Mouse (Mus musculus) mesoderm, embryonic 11.5 days (tissue): ENCODE measurements at regions not wholly inside any gene's neighbourhood (a gene's known extent, or its start where the extent isn't known, plus 50 kb on each side); places are given as distances from the start of the nearest gene placed in this dataset.
"Not testable (repeated sequence)": the region's sequence is repeated elsewhere in the genome, so short reads cannot be mapped to it uniquely, and the experiment has no call there.

Source experiments
- DNase-seq: peaks from one replicate; pipeline ENCODE4 v3.0.0-alpha.2; 2012; ENCODE audit warnings: low read depth, low spot score

DNA sequence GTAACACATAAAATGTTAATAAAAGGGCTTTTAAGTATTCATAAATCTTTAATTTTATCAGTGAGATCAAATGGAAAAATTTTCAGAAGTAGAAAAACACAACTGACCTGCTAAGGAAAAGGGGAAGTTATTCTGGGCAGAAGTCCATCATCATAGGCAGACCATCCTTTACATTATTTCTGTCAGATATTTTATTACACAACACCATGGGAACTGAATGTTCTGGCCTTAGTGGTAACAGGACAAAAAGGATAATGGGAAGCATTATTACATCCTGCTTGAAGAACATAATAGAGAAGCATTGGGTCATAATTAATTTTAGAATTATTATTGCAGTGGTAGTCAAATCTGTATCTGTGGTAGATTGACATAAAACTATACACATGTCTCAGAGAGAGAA lies 603.5 kb upstream of the Gje1 start:
- no peak for DNase-seq

DNA sequence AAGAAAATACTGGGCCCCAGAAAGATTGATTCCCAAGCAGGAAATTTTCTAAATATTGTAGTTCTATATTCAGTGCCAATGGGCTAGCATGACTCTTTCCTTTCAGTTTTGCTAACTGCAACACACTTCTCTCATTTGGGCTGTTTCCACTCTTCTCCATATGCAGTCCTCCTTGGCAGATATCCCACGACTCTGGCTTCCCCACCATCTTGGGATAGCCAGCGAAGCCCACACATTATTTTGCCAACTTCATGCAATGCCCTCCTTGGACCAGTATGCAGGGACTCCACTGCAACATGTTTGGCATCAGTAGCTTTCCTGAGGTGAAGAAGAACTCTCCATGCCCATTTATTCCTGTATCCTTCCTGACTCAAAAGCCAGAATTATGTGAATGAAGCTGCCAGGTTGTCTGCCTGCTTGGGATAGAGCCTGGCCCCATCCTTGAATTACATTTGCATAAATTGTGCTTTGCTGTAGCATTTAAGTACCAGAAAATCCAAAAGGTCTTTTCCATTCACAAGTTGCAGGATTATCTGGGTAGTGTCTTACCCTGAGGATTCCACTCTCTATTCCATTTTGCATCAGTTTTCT lies 599.1 kb upstream of the Gje1 start:
- no peak for DNase-seq

DNA sequence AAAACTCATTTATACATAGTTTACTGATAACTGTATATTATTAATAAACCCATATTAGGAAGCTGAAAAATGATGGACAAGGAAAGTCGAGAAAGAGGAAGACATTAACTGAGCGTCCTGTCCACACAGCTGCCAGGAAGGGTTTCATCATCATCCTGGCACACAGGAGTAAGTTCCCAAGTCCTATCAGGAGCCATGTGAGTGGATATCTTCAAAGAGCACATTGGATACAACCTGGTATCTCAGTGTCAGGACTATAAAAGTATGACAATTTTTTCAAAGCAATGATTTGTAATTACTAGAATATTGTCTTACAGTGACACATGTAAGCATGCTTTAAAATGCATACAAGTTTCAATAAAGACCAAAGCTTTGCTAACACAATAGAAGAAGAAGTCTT lies 592.6 kb upstream of the Gje1 start:
- DNase-seq: no peak

- DNase-seq: no peak
Observed at GRCm38 (mm10) chr10:15305811-15306473, 587.9 kb upstream of the Gje1 start.

DNA sequence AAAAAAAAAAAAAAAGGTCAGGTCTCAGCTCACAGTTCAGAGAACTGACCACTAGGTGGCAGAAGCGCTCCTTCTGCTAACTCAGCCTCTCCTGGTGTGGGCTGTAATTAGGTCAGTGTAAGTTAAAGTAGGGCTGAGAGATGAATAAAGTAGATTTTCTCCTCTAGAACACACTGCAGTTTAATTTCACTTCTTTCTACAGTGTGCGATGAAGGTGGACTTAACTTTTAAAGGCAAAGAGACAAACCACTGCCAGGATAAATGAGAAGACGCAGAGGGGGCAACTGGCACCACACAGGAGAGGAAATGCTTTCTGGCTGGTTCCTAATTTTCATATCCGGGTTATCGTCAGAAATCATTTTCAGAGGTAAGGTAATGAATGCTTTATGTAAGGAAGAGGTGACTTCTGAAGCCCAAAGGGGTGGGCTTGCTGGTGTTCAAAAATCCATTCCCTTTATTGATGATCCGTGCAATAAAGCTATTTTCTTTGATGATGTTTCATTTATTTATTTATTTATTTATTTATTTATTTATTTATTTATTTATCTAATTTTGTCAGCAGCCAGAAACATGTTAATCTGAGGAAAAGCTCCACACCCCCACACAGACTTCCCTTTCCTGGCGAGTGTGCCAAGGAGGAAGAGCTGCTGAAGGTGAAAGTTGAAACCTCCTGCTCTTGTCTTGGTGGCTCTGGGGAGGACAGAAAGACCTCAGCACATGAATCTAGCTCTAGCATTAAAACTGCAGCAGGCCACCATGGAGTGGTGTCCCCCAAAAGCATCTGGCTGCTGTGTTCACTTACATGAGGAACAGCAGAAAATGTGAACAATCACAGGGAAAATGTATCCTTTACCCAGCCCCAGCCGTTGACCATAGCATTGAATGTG lies 582.4 kb upstream of the Gje1 start:
- peak; percentile 88 for DNase-seq

DNA sequence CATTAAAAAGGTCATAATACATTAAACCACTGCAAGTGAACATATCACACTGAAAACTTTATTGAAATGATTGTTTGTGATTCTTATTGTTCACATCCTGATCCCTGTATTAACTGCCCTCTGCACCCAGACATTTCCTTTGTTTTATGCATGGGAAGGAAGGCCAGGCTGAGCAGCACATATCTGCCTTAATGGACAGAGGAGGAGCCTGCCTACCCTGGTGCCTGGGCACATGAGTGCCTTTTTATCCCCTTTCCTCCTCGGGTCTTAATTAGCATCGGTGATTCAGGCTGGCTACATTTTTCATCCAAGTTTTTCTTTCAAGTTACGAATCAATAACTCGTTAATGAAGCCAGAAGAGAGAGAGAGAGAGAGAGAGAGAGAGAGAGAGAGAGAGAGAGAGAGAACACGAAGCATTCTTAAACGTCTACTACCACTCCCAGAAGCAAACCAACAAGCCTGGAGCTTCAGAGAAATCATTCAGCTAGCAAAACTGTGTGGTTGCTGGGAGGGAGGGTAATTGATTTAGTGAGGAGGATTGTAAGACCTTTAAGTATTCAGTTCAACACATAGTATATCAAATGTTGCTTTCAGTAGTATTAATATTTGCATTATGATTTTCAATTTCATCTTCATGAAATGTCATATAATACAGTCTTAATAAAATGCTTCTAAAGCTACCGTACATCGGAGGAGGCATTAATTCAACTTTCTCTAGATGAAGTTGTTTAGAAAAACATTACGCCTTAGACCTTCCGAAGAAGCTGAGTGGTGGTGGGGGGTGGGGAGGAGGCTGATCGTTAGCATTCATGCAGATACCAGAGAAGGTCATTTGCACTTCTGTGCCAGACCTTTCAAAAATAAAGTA lies 581.6 kb upstream of the Gje1 start:
- DNase-seq: no peak

DNA sequence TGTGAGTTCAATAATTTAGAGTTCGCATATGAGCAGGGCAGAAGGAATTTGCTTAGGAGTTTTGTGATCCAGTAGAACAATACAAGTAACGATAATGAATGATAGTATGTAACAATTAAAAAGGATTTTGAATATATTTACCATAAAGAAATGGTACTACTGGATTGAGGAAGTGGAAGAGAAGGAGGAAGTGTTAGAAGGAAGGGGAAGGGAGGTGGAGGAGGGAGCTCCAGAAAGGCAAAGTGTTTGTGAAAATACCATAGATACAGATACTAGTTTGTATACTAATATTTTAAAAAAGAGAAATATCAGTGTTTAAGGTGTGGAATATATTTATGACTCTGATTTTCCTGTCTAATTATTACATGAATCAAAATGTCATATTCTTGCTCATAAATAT lies 579.2 kb upstream of the Gje1 start:
- DNase-seq: no peak

DNA sequence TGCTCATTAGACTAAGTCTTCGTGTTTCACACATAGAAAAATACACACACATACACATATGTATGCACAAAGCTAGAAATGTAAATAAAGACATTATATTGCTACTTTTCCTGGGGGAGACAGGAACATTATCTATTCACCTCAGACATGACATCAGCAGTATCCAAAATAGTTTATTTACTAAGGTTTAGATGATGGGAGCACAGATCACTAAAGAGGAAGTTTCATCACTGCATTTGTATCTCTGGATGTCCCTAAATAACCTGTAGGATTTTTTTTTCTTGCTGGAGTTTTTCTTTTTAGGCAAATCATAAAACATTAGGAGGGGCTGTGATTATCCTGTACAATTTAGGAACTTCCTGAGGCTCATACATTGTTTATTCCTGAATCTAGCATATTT lies 576.1 kb upstream of the Gje1 start:
- no peak for DNase-seq

DNA sequence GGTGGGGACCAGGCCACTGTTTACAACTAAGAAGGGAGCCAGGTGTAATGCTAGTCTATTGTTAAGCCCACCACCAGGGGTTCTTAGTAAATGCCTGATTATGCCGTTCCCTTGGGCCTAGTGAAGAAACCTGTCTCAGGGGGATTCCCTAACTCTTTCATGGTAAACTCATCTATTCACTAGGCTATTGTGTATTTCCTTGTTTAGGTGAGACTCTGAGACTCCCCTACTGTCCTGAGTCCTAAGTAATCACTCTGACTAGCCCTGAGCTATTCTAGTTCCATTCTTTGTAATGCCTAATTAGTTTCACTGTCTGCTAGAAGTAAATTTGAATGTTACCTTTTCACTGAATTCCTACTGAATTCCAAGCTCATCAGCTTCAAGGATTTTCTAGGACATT lies 545.3 kb upstream of the Gje1 start:
- not testable (repeated sequence) for DNase-seq

DNA sequence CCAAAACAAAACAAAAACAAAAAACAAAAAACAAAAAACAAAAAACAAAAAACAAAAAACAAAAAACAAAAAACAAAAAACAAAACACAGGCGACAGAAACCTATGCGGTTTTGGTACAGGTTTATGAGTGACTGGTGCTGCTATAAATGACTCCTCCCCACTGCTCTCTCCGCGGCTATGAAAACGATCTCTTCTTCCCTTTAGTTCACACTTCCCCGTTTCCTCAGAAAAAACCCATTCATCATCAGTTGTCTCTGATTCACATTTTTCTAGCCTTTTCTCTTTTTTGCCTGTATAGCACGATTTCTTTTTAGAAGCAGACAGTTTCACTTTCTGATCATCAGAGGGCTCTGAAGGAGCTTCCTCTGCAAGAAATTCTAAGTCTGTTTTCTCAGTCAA lies 544.3 kb upstream of the Gje1 start:
- DNase-seq: not testable (repeated sequence)

GRCm38 (mm10) chr10:15249402-15250086 lies 531.5 kb upstream of the Gje1 start:
- DNase-seq: no peak

DNA sequence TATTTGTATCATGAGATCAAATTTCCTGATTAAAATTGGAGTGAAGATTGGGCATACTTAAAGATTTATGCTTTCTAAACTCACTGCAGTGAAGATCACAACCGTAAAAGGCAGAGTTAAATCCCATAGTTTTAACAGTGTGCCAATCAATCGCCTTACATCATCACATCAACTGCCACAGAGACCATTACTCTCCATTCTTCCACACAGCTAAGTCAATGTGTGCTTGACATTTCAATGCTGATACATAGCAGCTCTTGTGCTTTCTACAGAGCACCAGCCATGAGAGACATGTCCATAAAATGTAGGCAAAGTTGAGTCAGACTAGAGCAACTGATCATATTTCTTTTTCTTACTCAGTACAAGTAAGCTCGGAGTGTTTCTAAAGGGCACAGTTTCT lies 530.9 kb upstream of the Gje1 start:
- DNase-seq: no peak

GRCm38 (mm10) chr10:15244376-15245262 lies 526.6 kb upstream of the Gje1 start:
- no peak for DNase-seq

- DNase-seq: no peak
Observed at GRCm38 (mm10) chr10:15243460-15243859, 525.4 kb upstream of the Gje1 start.

- DNase-seq: no peak
Observed at GRCm38 (mm10) chr10:15218883-15219282, 500.9 kb upstream of the Gje1 start.

GRCm38 (mm10) chr10:15179585-15179984 lies 461.6 kb upstream of the Gje1 start:
- no peak for DNase-seq

GRCm38 (mm10) chr10:15174421-15174820 lies 456.4 kb upstream of the Gje1 start:
- DNase-seq: no peak

DNA sequence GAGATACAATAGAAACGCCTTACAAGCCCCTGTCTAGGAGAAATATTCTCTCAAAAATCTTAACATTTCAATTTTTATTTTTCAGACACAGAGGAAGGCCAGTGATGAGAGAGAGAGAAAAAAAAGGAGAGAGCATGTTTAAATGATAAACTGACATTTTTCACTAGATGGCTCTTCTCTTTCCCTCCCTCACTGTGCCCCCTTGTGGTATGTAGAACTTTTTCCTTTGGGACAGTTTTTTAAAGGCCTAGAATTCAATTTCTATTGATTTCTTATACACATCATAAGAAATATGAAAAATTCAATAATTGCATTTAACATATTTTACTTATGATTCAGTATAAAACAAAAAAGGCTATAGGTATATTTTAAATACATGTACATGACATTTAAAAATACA lies 454.5 kb upstream of the Gje1 start:
- no peak for DNase-seq

DNA sequence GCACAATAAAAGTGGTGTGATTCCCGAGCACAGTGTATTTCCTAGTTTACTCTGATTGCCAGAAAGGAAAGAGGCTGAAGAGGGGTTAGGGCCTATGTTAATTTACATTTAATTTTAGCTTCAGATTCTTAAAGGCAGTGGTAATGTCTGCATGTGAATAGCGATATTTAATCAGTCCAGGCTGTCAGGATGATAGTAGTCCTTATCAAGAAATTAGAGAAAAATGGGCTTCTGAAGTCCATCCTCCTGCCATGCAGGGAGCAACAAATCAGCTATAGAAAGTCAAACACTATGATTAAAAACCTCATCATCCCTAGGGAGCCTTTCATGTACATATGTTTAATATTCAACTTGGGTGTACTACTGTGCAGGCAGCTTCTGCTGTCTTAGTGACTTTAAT lies 422.7 kb upstream of the Gje1 start:
- DNase-seq: no peak
